Mouse (Mus musculus): Measurements from ENCODE around the gene Taf9b.

DNA sequence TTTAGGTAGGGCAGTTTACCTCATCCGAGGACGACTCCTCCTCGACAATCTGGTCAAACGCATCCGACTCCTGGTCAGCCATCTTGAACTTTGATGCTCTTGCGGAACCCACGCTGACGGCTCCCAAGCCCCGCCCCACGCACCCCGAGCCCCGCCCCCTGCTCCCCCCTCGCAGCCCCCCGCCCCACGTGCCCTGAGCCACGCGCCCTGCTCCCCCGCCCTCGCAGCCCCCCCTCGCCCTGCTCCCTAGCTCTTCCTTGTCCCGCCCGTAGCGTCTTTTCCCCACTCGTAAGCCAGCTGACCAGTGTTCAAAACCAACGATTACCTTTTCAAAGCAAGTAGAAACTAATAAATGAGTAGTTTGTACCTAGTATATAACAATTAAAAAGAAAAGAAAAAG is at the start of gene Taf9b:
- TF ChIP-seq MAX (IDR thresholded peaks at IDR 0.05; ENCODE audit: low read depth) (no peak), TCF12 (IDR thresholded peaks at IDR 0.05; ENCODE audit: insufficient read depth, poor library complexity, severe bottlenecking) (no peak), POLR2A (IDR thresholded peaks at IDR 0.05; ENCODE audit: insufficient read length, low read depth) (no peak), USF1 (IDR thresholded peaks at IDR 0.05; ENCODE audit: low read depth) (no peak), MYOG (IDR thresholded peaks at IDR 0.05; ENCODE audit: control insufficient read depth in 1 of 3, insufficient read depth in 1 of 3, insufficient read length in 2 of 3, low read depth in 2 of 3) (no peak), POLR2AphosphoS2 (IDR thresholded peaks at IDR 0.05; ENCODE audit: insufficient read length, low read depth) (no peak), E2F4 (IDR thresholded peaks at IDR 0.05; ENCODE audit: insufficient read depth) (no peak), MYOD1 (IDR thresholded peaks at IDR 0.05; ENCODE audit: control insufficient read depth in 1 of 3, insufficient read length in 2 of 3, low read depth in 2 of 3) (no peak), SRF (IDR thresholded peaks at IDR 0.05; ENCODE audit: control insufficient read depth, insufficient read length, low read depth) (no peak), REST (IDR thresholded peaks at IDR 0.05; ENCODE audit: insufficient read depth, insufficient read length) (no peak), TCF3 (IDR thresholded peaks at IDR 0.05; ENCODE audit: insufficient read length, low read depth) (no peak)
